Mouse (Mus musculus) fat pad, adult 2 months (tissue): ENCODE results near the gene Krt18.
"Not testable (repeated sequence)": the region's sequence is repeated elsewhere in the genome, so short reads cannot be mapped to it uniquely, and the experiment has no call there.

Source experiments
- DNase-seq: peaks from one replicate; pipeline ENCODE4 v3.0.0-alpha.2; 2011; ENCODE audit warnings: low read depth, low spot score; ENCODE audit errors: extremely low read depth

The Krt18 gene

GRCm38 (mm10) chr15:102028040-102028439, at the start of gene Krt18:
Gene Krt18, plus strand, starts transcription at chr15:102028180.
- DNase-seq = no peak

DNA sequence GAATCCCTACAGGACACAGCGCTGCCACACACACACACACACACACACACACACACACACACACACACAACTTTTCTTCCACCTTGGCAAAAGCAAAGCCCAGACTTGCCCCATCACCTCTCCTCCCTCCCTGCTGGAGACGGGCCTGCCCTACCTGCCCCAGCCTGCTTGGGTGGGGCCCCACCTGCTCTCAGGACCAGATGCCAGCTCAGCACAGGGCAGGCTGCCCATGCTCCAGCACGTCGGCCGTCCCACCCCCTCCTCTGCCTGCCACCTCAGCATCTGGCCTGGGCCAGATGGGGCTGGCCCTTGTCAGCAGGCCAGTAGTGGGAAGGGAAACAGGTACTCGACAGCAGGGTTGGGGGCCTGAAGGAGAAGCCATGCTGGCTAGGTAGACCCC, 47.1 kb upstream of the Krt18 start:
- DNase-seq = no peak

DNA sequence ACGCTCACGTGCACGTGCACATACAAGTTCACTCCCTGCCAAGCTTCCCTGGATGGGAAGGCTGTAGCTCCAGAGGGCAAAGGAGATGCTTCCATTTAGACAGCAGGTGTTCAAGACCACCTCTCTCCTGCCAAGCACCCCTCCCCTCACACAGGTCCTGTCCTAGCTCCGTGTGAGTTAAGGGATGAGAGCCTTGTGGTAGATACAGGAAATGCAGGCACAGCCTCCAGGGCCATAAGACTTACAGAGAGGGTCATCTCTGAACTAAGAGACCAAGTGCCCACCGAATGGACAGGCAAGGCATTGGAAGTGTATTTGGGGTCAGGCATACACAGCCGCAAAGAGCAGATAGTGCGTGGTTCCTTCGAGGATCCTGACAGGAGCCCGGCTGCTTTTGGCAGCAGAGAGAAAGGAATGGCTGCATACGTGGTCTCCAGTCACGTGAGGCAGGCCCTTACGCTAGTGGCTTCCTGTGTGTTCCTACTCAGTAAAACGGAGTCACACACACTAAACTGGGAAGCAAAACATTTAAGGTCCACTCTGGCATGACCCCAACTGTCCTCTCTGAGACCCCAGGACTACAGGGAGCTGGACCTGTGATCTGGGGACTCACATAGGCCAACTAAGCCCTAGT, 44.5 kb upstream of the Krt18 start:
- DNase-seq = no peak

GRCm38 (mm10) chr15:101983949-101984601, 43.9 kb upstream of the Krt18 start:
- DNase-seq = no peak

DNA sequence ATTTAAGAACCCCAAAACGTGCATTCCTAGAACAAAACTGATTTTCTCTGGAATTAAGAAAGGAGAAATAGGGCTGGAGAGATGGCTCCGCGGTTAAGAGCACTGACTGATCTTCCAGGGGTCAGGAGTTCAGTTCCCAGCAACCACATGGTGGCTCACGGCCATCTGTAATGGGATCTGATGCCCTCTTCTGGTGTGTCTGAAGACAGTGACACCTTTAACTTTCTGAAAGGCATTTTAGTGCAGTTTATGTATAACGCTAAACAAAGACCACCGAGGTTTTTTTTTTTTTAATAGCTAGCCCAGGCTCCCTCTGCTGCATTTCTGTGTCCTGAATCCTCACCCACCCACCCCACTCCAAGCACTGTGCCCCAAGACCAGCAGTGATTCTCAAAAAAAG, 43.2 kb upstream of the Krt18 start:
- no peak for DNase-seq

DNA sequence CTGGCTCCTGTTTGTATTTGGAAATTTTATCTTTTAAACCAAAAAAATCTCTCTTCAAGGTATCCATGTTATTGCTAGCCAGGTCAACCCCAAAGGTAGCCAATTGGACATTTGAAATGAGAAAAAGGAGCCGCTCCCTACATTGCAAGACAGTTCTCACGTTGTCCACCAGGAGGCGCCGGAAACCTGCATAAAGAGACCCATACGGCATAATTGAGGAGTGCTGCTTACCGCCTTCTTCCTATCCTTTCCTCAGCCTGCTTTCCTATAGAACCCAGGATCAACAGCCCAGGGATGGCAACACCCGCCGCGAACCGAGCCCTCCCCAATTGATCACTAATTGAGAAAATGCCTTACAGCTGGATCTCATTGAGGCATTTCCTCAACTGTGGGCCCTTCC, 39.9 kb upstream of the Krt18 start:
- no peak for DNase-seq

GRCm38 (mm10) chr15:101988714-101989113, 39.3 kb upstream of the Krt18 start:
- DNase-seq = no peak

DNA sequence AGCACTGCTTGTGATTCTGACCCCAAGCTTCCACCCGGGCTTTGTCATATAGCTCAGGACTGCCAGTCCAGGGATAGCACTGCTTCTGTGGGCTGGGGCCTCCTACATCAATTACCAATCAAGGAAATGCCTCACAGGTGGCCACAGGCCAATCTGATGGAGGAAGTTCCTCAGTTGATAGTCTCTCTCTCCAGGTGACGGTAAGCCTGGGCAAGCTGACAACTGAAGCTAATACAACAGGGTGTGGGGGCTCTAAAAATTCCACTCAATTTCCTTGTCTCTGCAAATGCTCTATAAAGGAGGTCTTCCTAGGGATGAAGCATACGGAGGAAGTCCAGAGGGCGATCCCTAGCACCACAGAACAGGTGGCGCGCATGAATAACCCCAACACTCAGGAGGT, 37.0 kb upstream of the Krt18 start:
- no peak for DNase-seq

DNA sequence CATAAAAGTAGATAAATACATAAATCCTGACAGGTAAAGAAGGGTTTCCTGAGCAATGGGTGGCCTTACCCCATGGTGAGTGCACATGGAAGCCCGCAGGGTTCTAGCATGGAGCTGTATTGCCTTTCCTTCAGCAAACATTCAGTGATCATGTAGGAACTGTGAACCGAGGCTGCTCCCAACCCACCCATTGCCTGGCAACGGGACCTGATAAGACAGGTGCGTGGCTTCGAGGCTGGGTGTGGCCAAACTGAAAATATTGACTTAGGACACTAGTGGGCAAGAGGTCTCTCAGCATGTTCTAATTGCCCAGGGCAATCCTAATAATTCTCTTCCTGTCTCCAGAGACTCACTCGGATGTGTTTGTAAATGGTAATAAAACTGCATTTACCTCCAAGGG, 33.6 kb upstream of the Krt18 start:
- DNase-seq = no peak

- no peak for DNase-seq
Observed at GRCm38 (mm10) chr15:101995484-101996236, 32.3 kb upstream of the Krt18 start.

GRCm38 (mm10) chr15:101996450-101997078, 31.4 kb upstream of the Krt18 start:
- not testable (repeated sequence) for DNase-seq

GRCm38 (mm10) chr15:101999156-101999555, 28.8 kb upstream of the Krt18 start:
- no peak for DNase-seq

- no peak for DNase-seq
Observed at GRCm38 (mm10) chr15:101999676-102000335, 28.2 kb upstream of the Krt18 start.

- no peak for DNase-seq
Observed at GRCm38 (mm10) chr15:102002646-102003488, 25.1 kb upstream of the Krt18 start.

GRCm38 (mm10) chr15:102003516-102003915, 24.5 kb upstream of the Krt18 start:
- DNase-seq = no peak

DNA sequence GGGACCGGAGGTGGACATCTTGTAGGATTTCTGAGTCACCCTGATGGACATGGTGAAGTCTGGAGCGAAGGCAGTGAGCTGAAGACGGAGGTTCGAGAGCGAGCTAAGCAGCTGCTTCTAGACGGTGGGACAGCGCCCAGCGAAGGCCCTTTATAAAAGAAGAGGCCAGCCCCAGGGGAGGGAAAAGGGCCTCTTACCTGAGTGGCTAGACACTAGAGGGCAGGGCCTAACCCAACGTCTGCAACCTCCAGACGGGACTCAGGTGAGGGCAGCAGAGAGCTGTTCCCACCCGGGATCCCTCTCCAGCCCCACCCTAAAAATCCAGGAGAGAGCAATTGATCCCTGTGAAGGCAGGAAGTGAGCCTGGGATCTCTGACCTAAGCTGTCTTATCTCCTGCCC, 23.8 kb upstream of the Krt18 start, which contains the start of gene Krt8:
Krt8 (minus strand) TSS at position 294 of the 400 bp plus-strand sequence.
- no peak for DNase-seq

- DNase-seq = no peak
Observed at GRCm38 (mm10) chr15:102005290-102005689, 22.7 kb upstream of the Krt18 start.

DNA sequence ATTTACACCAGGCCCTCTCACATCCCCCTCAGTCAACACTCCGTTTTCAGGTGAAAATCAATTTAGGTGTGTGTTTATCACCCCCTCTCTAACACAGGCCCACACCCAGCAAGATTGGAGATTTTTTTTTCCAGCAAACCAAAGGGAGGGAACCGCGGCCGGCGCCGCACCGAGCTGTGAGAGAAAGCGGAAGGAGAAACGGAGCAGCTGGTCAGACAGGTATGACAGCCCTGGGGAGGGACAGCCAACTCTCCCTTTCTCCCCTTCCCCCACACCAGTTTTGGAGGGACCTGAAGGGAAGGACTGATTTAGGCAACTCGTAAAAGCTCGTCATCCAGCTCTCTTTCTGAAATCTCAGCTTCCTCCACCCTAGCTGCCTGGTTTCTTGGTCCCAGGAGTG, 21.7 kb upstream of the Krt18 start:
- no peak for DNase-seq

DNA sequence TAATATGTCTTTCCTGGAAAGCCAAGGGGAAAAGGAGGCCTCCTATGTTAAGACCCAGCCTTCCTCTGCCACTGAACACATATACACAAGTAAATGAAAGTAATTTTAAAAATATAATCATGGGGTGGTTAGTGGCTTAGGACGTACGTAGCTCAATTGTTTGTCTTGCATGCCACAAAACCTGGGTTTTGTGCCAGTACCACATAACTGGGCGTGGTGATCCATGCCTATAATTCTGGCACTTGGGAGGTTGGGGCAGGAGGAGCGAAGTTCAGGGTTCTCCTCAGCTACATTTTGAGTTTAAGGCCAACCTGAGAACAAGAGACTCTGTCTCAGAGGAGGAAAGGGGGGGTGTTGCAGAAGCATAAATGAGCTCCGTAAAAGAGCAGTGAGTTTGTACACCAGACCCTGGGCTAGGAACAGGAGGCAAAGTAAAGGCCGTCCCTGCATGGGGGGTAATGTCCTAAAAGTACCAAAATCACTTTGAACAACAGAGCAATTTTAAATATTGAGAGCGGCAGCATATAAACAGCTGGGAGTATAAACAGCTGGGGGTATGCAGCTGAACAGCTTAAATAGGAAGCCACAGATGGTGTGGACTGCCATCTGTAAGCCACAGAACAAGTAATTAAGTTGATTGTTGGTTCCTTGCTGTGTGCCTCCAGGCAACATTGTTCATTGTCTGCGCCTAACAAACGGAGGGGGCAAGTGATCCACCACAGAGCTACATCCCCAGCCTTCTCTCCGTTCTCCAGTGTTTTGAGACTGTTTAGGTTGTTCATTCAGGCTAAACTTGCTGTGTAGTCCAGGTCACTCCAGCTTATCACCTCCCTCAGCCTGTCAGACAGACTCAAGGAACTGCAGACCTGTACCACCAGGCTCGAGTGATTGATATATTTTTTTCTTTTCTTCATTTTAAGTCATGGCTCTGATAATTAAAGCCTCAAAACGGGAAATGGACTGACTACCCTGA, 20.6 kb upstream of the Krt18 start:
- no peak for DNase-seq
